Mouse (Mus musculus) megakaryocyte, embryonic 14.5 days (primary cell): Measurements from ENCODE around the gene Tmem40.

Experiments used
- FLI1 ChIP-seq: IDR thresholded peaks from 2 replicates; pipeline ENCODE4 v1.6.1; 2012; ENCODE audit warnings: low read length, inconsistent platforms, mixed read lengths
- GATA1 ChIP-seq: IDR thresholded peaks from 3 replicates; pipeline ENCODE4 v1.6.1; 2012; ENCODE audit warnings: mixed read lengths, low read length, inconsistent platforms, borderline replicate concordance

- TF ChIP-seq GATA1 (no peak), FLI1 (no peak)
Measured at GRCm38 (mm10) chr6:115727570-115727969, 34.6 kb downstream of the Tmem40 start.
